Mouse (Mus musculus) limb, embryonic 14.5 days (tissue): ENCODE measurements around the gene 9930021J03Rik. TPM values are rescaled to one million over a fixed set of nuclear protein-coding genes. Genes with fewer than 3 reads are reported as not detected.

Source experiments
- ATAC-seq: fragments of 200-750 bp; cut with Nextera tagmentation; 2 replicates; pipeline ENCODE4 v1.8.0; 2017; ENCODE audit warnings: low read depth, moderate number of reproducible peaks, moderate TSS enrichment; ENCODE audit not compliant: low FRiP score
- DNase-seq: peaks from one replicate; pipeline ENCODE4 v3.0.0-alpha.2; 2015; ENCODE audit warnings: low spot score
- H3K27ac ChIP-seq: fragments of 300-500 bp; sonication (generic); replicated peaks from 2 replicates; pipeline ENCODE4 v1.5.1; 2014; ENCODE audit warnings: low read depth, mild to moderate bottlenecking, low read length, moderate library complexity, mixed read lengths
- H3K27me3 ChIP-seq: fragments of 300-500 bp; sonication (generic); 2 replicates; pipeline ENCODE4 v1.6.1; 2014; ENCODE audit warnings: low read length, mixed read lengths; ENCODE audit not compliant: control insufficient read depth, insufficient read depth
- H3K36me3 ChIP-seq: fragments of 300-500 bp; sonication (generic); 2 replicates; pipeline ENCODE4 v1.6.1; 2014; ENCODE audit warnings: mild to moderate bottlenecking, low read length, moderate library complexity, mixed read lengths; ENCODE audit not compliant: control insufficient read depth, insufficient read depth
- H3K4me1 ChIP-seq: fragments of 300-500 bp; sonication (generic); 2 replicates; pipeline ENCODE4 v1.6.1; 2014; ENCODE audit warnings: antibody characterized with exemption, low read length, mixed read lengths; ENCODE audit not compliant: control insufficient read depth, insufficient read depth
- H3K4me2 ChIP-seq: fragments of 300-500 bp; sonication (generic); replicated peaks from 2 replicates; pipeline ENCODE4 v1.6.1; 2014; ENCODE audit warnings: low read depth, mild to moderate bottlenecking, low read length, moderate library complexity; ENCODE audit not compliant: severe bottlenecking
- H3K4me3 ChIP-seq: fragments of 300-500 bp; sonication (generic); replicated peaks from 2 replicates; pipeline ENCODE4 v1.5.1; 2014; ENCODE audit warnings: low read length
- H3K9ac ChIP-seq: fragments of 300-500 bp; sonication (generic); 2 replicates; pipeline ENCODE4 v1.6.1; 2014; ENCODE audit warnings: mild to moderate bottlenecking, low read depth, low read length, moderate library complexity; ENCODE audit not compliant: severe bottlenecking
- H3K9me3 ChIP-seq: fragments of 300-500 bp; sonication (generic); 2 replicates; pipeline ENCODE4 v1.6.1; 2016; ENCODE audit warnings: low read length; ENCODE audit not compliant: control insufficient read depth
- POLR2A ChIP-seq: fragments of 200-500 bp; IDR thresholded peaks from 2 replicates; pipeline ENCODE4 v1.8.0; 2012; ENCODE audit warnings: inconsistent platforms, mild to moderate bottlenecking, moderate library complexity, borderline replicate concordance; ENCODE audit not compliant: insufficient read depth, insufficient read length; ENCODE audit errors: extremely low read depth
- WGBS: fragments of 180-500 bp; shearing (Covaris S2); extraction: QIAGEN DNeasy Blood & Tissue Kit; methylation state at CpG from one replicate; pipeline ENCODE4 v1.1.7; 2014; 5-methylcytosine and 5-hydroxymethylcytosine counted together
- polyA plus RNA-seq, 2 experiments: library from polyadenylated mRNA; depleted of rRNA in 1 of 2; stranded (reverse) in 1 of 2; unstranded in 1 of 2; fragments of >200 nt; fragmentation: Nextera tagmentation in 1 of 2; extraction: Ambion mirVana in 1 of 2; gene quantifications; 2 replicates each; pipeline versions ENCODE4 v1.2.1 to v1.2.3; 2012 to 2014

9930021J03Rik gene
- polyA plus RNA-seq, 2 experiments, result 8.5 to 23.0 TPM

- no peak overlapping the region for H3K4me3 ChIP-seq
- no peak overlapping the region for H3K27ac ChIP-seq
- no peak overlapping the region for H3K4me2 ChIP-seq
- no peak for TF ChIP-seq POLR2A
- ATAC-seq, result no peak
- H3K36me3 ChIP-seq, result no peaks in the 10 kb centered on the region
- no peaks in the 10 kb centered on the region for H3K9me3 ChIP-seq
- DNase-seq, result no peak
- 42% methylated on average over 5 of the region's 5 CpGs for WGBS
- no peak overlapping the region for H3K9ac ChIP-seq
- H3K4me1 ChIP-seq, result no peaks in the 10 kb centered on the region
- no peaks in the 10 kb centered on the region for H3K27me3 ChIP-seq
Observed at GRCm38 (mm10) chr19:29666965-29667594, 138.7 kb downstream of the 9930021J03Rik start.

DNA sequence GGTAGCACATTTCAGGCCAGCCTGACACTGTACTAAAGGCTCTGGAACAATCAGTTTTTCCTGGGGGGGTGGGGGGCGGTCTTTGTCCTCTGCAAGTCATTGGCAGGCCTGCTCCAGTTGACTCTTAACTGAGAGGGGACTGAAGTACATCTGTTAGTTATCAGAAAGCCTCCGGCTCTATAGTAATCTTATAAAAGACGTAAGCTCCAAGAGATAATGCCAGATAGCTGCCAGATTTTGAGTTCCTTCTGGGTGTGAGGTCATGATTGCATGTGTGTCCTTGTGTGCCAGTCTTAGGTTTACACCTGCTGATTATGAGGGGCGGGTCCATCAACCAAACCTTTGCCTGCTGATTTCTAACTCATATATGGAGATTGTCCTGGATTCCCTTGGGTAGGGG is 139.6 kb downstream of the 9930021J03Rik start:
- no peak overlapping the region for H3K4me2 ChIP-seq
- ATAC-seq (no peak), DNase-seq (peak; percentile 13)
- H3K27ac ChIP-seq, result no peak overlapping the region
- no peak for TF ChIP-seq POLR2A
- no peaks in the 10 kb centered on the region for H3K27me3 ChIP-seq
- H3K36me3 ChIP-seq, result no peaks in the 10 kb centered on the region
- no peaks in the 10 kb centered on the region for H3K9me3 ChIP-seq
- H3K9ac ChIP-seq, result no peak overlapping the region
- 72% methylated on average over 4 of the region's 4 CpGs for WGBS
- no peak overlapping the region for H3K4me3 ChIP-seq
- H3K4me1 ChIP-seq, result no peaks in the 10 kb centered on the region

DNA sequence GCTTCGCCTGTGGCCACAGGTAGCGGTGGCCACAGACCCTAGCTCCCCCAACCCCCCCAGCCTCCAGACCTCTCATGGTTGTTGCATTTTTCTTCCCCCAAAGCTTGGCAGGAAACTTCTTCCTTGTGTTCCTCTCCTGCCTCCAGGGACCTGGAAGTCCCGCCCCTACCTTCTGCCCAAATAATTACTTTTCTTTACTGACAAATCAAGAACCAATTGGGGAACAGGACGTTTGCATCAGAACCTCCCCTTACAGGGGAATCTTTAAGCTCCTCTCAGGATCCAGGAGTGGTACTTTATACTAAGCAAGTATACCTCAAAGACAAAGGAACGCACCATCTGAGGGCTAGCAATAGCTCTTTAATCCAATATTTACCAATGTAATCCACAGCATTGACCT is 140.9 kb downstream of the 9930021J03Rik start:
- DNase-seq (no peak), ATAC-seq (no peak)
- Histone ChIP-seq H3K27me3 (no peaks in the 10 kb centered on the region), H3K4me2 (no peak overlapping the region), H3K36me3 (no peaks in the 10 kb centered on the region), H3K9ac (no peak overlapping the region), H3K4me1 (no peaks in the 10 kb centered on the region), H3K27ac (no peak overlapping the region), H3K4me3 (no peak overlapping the region), H3K9me3 (no peaks in the 10 kb centered on the region)
- TF ChIP-seq POLR2A, result no peak
- 82% methylated on average over 5 of the region's 5 CpGs for WGBS

Other genes with a start within 250 kb of the 9930021J03Rik start
- 16.7 and 20.1 TPM in 2 replicates for gene Ermp1, start 157.6 kb downstream of the 9930021J03Rik start, polyA plus RNA-seq (2012; rRNA removed)
- gene Ermp1, start 157.6 kb downstream of the 9930021J03Rik start, polyA plus RNA-seq (2014; fragmentation: Nextera tagmentation; extraction: Ambion mirVana), result 16.1 and 18.1 TPM in 2 replicates
- 0.34 and 0.63 TPM in 2 replicates for gene Mlana, start 108.2 kb downstream of the 9930021J03Rik start, polyA plus RNA-seq (2012; rRNA removed)
- gene Mlana, start 108.2 kb downstream of the 9930021J03Rik start, polyA plus RNA-seq (2014; fragmentation: Nextera tagmentation; extraction: Ambion mirVana), result 0.80 and 0.82 TPM in 2 replicates
- gene Ranbp6, start 7.0 kb upstream of the 9930021J03Rik start, polyA plus RNA-seq (2012; rRNA removed), result 6.3 and 8.0 TPM in 2 replicates
- gene Ranbp6, start 7.0 kb upstream of the 9930021J03Rik start, polyA plus RNA-seq (2014; fragmentation: Nextera tagmentation; extraction: Ambion mirVana), result 20.5 and 22.8 TPM in 2 replicates
- 2.7 and 2.9 TPM in 2 replicates for gene Il33, start 119.1 kb upstream of the 9930021J03Rik start, polyA plus RNA-seq (2012; rRNA removed)
- 2.7 and 2.9 TPM in 2 replicates for gene Il33, start 119.1 kb upstream of the 9930021J03Rik start, polyA plus RNA-seq (2014; fragmentation: Nextera tagmentation; extraction: Ambion mirVana)
- gene Trpd52l3, start 197.8 kb upstream of the 9930021J03Rik start, polyA plus RNA-seq (2012; rRNA removed), result not detected in 2 replicates
- not detected in 2 replicates for gene Trpd52l3, start 197.8 kb upstream of the 9930021J03Rik start, polyA plus RNA-seq (2014; fragmentation: Nextera tagmentation; extraction: Ambion mirVana)
- gene Uhrf2, start 224.5 kb upstream of the 9930021J03Rik start, polyA plus RNA-seq (2012; rRNA removed), result 129 and 158 TPM in 2 replicates
- gene Uhrf2, start 224.5 kb upstream of the 9930021J03Rik start, polyA plus RNA-seq (2014; fragmentation: Nextera tagmentation; extraction: Ambion mirVana), result 65.2 and 74.8 TPM in 2 replicates